Mouse (Mus musculus) embryonic facial prominence, embryonic 11.5 days (tissue): ENCODE results near the gene Pnkd. TPM values are rescaled to one million over a fixed set of nuclear protein-coding genes. Genes with fewer than 3 reads are reported as not detected.

ENCODE experiments used
- ATAC-seq: fragments of 200-750 bp; cut with Nextera tagmentation; replicated peaks from 2 replicates; pipeline ENCODE4 v1.8.0; 2017; ENCODE audit warnings: low read depth; ENCODE audit not compliant: insufficient number of reproducible peaks, low FRiP score, low TSS enrichment
- DNase-seq: peaks from one replicate; pipeline ENCODE4 v3.0.0-alpha.2; 2015; ENCODE audit warnings: low spot score
- H3K27ac ChIP-seq: fragments of 300-500 bp; sonication (generic); replicated peaks from 2 replicates; pipeline ENCODE4 v1.5.1; 2014; ENCODE audit warnings: mild to moderate bottlenecking, low read depth, low read length, control low read depth
- H3K27me3 ChIP-seq: fragments of 300-500 bp; sonication (generic); 2 replicates; pipeline ENCODE4 v1.6.1; 2014; ENCODE audit warnings: mild to moderate bottlenecking, low read length, moderate library complexity, mixed read lengths; ENCODE audit not compliant: control insufficient read depth, insufficient read depth
- H3K36me3 ChIP-seq: fragments of 300-500 bp; sonication (generic); replicated peaks from 2 replicates; pipeline ENCODE4 v1.6.1; 2014; ENCODE audit warnings: low read depth, mild to moderate bottlenecking, low read length, moderate library complexity, mixed read lengths; ENCODE audit not compliant: control insufficient read depth, insufficient read depth
- H3K4me1 ChIP-seq: fragments of 300-500 bp; sonication (generic); 2 replicates; pipeline ENCODE4 v1.6.1; 2014; ENCODE audit warnings: low read length, mixed read lengths; ENCODE audit not compliant: control insufficient read depth, insufficient read depth
- H3K4me2 ChIP-seq: fragments of 300-500 bp; sonication (generic); 2 replicates; pipeline ENCODE4 v1.6.1; 2014; ENCODE audit warnings: low read depth, mild to moderate bottlenecking, control low read depth, low read length, moderate library complexity
- H3K4me3 ChIP-seq: fragments of 300-500 bp; sonication (generic); 2 replicates; pipeline ENCODE4 v1.5.1; 2014; ENCODE audit warnings: low read depth, low read length, control low read depth
- H3K9ac ChIP-seq: fragments of 300-500 bp; sonication (generic); replicated peaks from 2 replicates; pipeline ENCODE4 v1.6.1; 2014; ENCODE audit warnings: mild to moderate bottlenecking, control low read depth, low read length
- H3K9me3 ChIP-seq: fragments of 300-500 bp; sonication (generic); replicated peaks from 2 replicates; pipeline ENCODE4 v1.6.1; 2016; ENCODE audit warnings: mild to moderate bottlenecking, low read length, inconsistent platforms, mixed read lengths; ENCODE audit not compliant: control insufficient read depth
- WGBS: fragments of 180-500 bp; shearing (Covaris S2); extraction: QIAGEN DNeasy Blood & Tissue Kit; methylation state at CpG from one replicate; pipeline ENCODE4 v1.1.7; 2014; 5-methylcytosine and 5-hydroxymethylcytosine counted together
- polyA plus RNA-seq: library from polyadenylated mRNA; unstranded; fragments of >200 nt; fragmentation: Nextera tagmentation; extraction: Ambion mirVana; gene quantifications from 2 replicates; pipeline ENCODE4 v1.2.1, GENCODE M21; 2014

The Pnkd gene
- polyA plus RNA-seq, 1 experiment from 2014 or later: 95.1 TPM

GRCm38 (mm10) chr1:74294733-74295455 is 10.2 kb downstream of the Pnkd start:
- WGBS: 91% methylated on average over 6 of the region's 6 CpGs
- ATAC-seq: peak; percentile 11; the same call in 1 of the 2 replicates
- Histone ChIP-seq H3K9me3 (no peaks in the 10 kb centered on the region), H3K4me3 (no peak overlapping the region), H3K36me3 (no peaks in the 10 kb centered on the region), H3K4me1 (peaks cover 13% of the 10 kb centered on the region), H3K9ac (no peak overlapping the region), H3K27ac (peak overlapping the region; percentile 77; the same call in 1 of the 2 replicates), H3K27me3 (no peaks in the 10 kb centered on the region), H3K4me2 (no peak overlapping the region)
- no peak for DNase-seq

GRCm38 (mm10) chr1:74295456-74296171 is 10.9 kb downstream of the Pnkd start:
- Histone ChIP-seq H3K9me3 (no peaks in the 10 kb centered on the region), H3K36me3 (no peaks in the 10 kb centered on the region), H3K4me3 (0 out of 2 replicates have a peak overlapping the region, but pooled peaks have one; percentile 6), H3K27me3 (no peaks in the 10 kb centered on the region; the same call in 1 of the 2 replicates), H3K4me2 (peak overlapping the region; percentile 11), H3K9ac (peak overlapping the region; percentile 14), H3K27ac (peak overlapping the region; percentile 77), H3K4me1 (peaks cover 13% of the 10 kb centered on the region)
- peak; percentile 78 for ATAC-seq
- peak; percentile 70 for DNase-seq
- WGBS: 17% methylated on average over 9 of the region's 9 CpGs

- Histone ChIP-seq H3K4me2 (no peak overlapping the region), H3K27ac (peak overlapping the region; percentile 29; the same call in 1 of the 2 replicates), H3K9me3 (no peaks in the 10 kb centered on the region), H3K4me3 (no peak overlapping the region), H3K36me3 (no peaks in the 10 kb centered on the region), H3K27me3 (no peaks in the 10 kb centered on the region; the same call in 1 of the 2 replicates), H3K4me1 (peaks cover 13% of the 10 kb centered on the region), H3K9ac (no peak overlapping the region)
- 31% methylated on average over 6 of the region's 6 CpGs for WGBS
- DNase-seq (no peak), ATAC-seq (no peak)
Measured at GRCm38 (mm10) chr1:74296477-74296876, 11.7 kb downstream of the Pnkd start.

GRCm38 (mm10) chr1:74297269-74297668 is 12.5 kb downstream of the Pnkd start:
- H3K9me3 ChIP-seq: no peaks in the 10 kb centered on the region
- no peaks in the 10 kb centered on the region; the same call in 1 of the 2 replicates for H3K27me3 ChIP-seq
- H3K9ac ChIP-seq: no peak overlapping the region
- no peak for ATAC-seq
- no peak overlapping the region for H3K27ac ChIP-seq
- H3K36me3 ChIP-seq: no peaks in the 10 kb centered on the region
- DNase-seq: no peak
- peaks cover 13% of the 10 kb centered on the region for H3K4me1 ChIP-seq
- H3K4me3 ChIP-seq: no peak overlapping the region
- 64% methylated on average over 3 of the region's 3 CpGs for WGBS
- H3K4me2 ChIP-seq: no peak overlapping the region

GRCm38 (mm10) chr1:74298157-74298750 is 13.5 kb downstream of the Pnkd start:
- ATAC-seq (no peak), DNase-seq (no peak)
- 82% methylated on average over 5 of the region's 5 CpGs for WGBS
- no peak overlapping the region for H3K4me3 ChIP-seq
- H3K27me3 ChIP-seq: no peaks in the 10 kb centered on the region; the same call in 1 of the 2 replicates
- no peak overlapping the region for H3K4me2 ChIP-seq
- no peaks in the 10 kb centered on the region for H3K36me3 ChIP-seq
- no peaks in the 10 kb centered on the region for H3K9me3 ChIP-seq
- H3K27ac ChIP-seq: no peak overlapping the region
- H3K4me1 ChIP-seq: peaks cover 13% of the 10 kb centered on the region
- H3K9ac ChIP-seq: no peak overlapping the region

- H3K27me3 ChIP-seq: no peaks in the 10 kb centered on the region; the same call in 1 of the 2 replicates
- H3K9me3 ChIP-seq: no peaks in the 10 kb centered on the region
- no peak overlapping the region for H3K9ac ChIP-seq
- H3K4me1 ChIP-seq: peaks cover 13% of the 10 kb centered on the region
- no peak overlapping the region for H3K27ac ChIP-seq
- WGBS: 71% methylated on average over 5 of the region's 5 CpGs
- DNase-seq (no peak), ATAC-seq (no peak)
- H3K4me3 ChIP-seq: no peak overlapping the region
- no peaks in the 10 kb centered on the region for H3K36me3 ChIP-seq
- H3K4me2 ChIP-seq: no peak overlapping the region
Measured at GRCm38 (mm10) chr1:74298996-74299395, 14.3 kb downstream of the Pnkd start.

GRCm38 (mm10) chr1:74300347-74301110 is 15.8 kb downstream of the Pnkd start:
- Histone ChIP-seq H3K9me3 (no peaks in the 10 kb centered on the region), H3K4me1 (peaks cover 10% of the 10 kb centered on the region), H3K4me3 (no peak overlapping the region), H3K36me3 (no peaks in the 10 kb centered on the region), H3K27me3 (no peaks in the 10 kb centered on the region; the same call in 1 of the 2 replicates), H3K27ac (no peak overlapping the region), H3K4me2 (no peak overlapping the region), H3K9ac (no peak overlapping the region)
- 83% methylated on average over 6 of the region's 6 CpGs for WGBS
- no peak for ATAC-seq
- DNase-seq: no peak
